13 mouse cellular contexts compared by ENCODE assay signal in the genomic region with DNA sequence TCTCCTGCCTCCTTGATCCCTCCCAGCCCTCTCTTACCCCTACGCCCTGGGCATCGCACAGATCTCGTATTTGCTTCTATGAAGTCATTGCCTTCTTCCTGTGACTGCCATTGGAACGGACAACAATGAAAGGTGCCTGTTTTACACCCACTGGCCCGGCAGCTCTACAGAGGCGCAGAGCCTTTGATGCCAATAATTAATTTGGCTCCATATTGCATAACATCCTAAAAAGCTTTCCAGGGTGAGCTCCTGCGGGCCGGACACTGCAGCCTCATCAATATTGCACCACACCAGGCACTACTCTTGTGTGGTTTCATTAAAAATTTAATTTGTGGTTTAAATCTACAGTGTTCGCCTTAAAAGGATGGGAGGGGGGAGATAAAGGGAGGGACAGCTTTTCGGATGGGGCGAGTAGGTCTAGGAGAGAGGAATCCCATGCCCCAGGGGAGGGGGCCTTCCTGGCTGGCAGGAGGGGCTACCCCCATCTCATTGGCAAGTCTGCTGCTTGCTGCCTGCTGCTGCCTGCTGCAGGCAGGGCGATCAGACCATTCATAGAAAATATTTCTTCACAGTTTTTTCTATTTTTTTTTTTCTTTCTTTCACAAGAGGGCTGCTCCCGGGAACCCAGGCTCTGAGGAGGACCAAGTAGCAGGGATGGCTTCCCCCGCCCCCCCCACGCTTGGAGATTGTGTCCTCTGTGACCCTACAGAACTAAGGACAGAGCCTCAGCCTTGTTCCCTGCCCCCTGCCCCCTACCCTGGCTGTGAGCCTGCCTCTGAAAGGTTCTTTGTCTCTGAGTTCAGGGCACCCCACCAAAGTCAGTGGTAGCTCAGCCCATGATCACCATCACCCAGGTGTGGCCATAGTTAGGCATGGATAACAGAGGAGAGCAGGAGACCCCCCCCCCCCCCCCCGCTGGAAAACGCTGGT. TPM values are rescaled to one million over a fixed set of nuclear protein-coding genes. Genes with fewer than 3 reads are reported as not detected.
DNase-seq lines count a peak whose midpoint lies in the region; ATAC-seq and TF ChIP-seq lines count a peak whose summit lies in the region.
"Had no signal": no experiment of that assay in that cellular context is flagged by ENCODE, and none has a peak within 500 bp of the region (broad histone marks: within the 10 kb centered on the region; RNA-seq: fewer than 3 reads in every experiment).

No protein-coding gene starts in this region.

- no peak for TF ChIP-seq POLR2A in liver, adult 2 months (IDR thresholded peaks at IDR 0.05; ENCODE audit: extremely low read depth, insufficient read depth, low read length)

- no peaks in the 10 kb centered on the region for H3K36me3 ChIP-seq in liver, adult 2 months (ENCODE audit: control insufficient read depth, insufficient read depth, low read length)
- no peaks in the 10 kb centered on the region for H3K36me3 ChIP-seq in liver, postnatal 0 days (replicated peaks; ENCODE audit: insufficient read depth, low read length)
- H3K36me3 ChIP-seq in forebrain, embryonic 12.5 days (replicated peaks) = no peaks in the 10 kb centered on the region
- H3K36me3 ChIP-seq in limb, embryonic 11.5 days (ENCODE audit: control insufficient read depth, insufficient read depth, low read length) = no peaks in the 10 kb centered on the region
- H3K36me3 ChIP-seq in neural tube, embryonic 15.5 days = no peaks in the 10 kb centered on the region
- H3K36me3 ChIP-seq: embryonic facial prominence, embryonic 15.5 days had no signal

- H3K4me1 ChIP-seq in liver, adult 2 months (ENCODE audit: control insufficient read depth, insufficient read depth, low read length) = peaks cover 11% of the 10 kb centered on the region
- no peaks in the 10 kb centered on the region for H3K4me1 ChIP-seq in liver, postnatal 0 days (ENCODE audit: insufficient read depth)
- peaks cover 40% of the 10 kb centered on the region for H3K4me1 ChIP-seq in forebrain, embryonic 12.5 days
- peaks cover 17% of the 10 kb centered on the region for H3K4me1 ChIP-seq in limb, embryonic 11.5 days (ENCODE audit: control insufficient read depth, insufficient read depth, low read length)
- peaks cover 46% of the 10 kb centered on the region for H3K4me1 ChIP-seq in neural tube, embryonic 15.5 days

- H3K4me3 ChIP-seq in liver, adult 2 months (ENCODE audit: insufficient read depth, low read depth, low read length) = no peak overlapping the region
- no peak overlapping the region for H3K4me3 ChIP-seq in liver, postnatal 0 days (ENCODE audit: low read depth, low read length)
- no peak overlapping the region for H3K4me3 ChIP-seq in forebrain, embryonic 12.5 days (replicated peaks)
- peak overlapping the region; percentile 8 for H3K4me3 ChIP-seq in limb, embryonic 11.5 days (ENCODE audit: low read depth, low read length)
- H3K4me3 ChIP-seq in neural tube, embryonic 15.5 days (replicated peaks) = no peak overlapping the region
- H3K4me3 ChIP-seq: embryonic facial prominence, embryonic 15.5 days had no signal

- H3K27ac ChIP-seq in liver, adult 2 months (replicated peaks; ENCODE audit: insufficient read depth, low read depth, low read length) = no peak overlapping the region
- no peak overlapping the region for H3K27ac ChIP-seq in liver, postnatal 0 days (ENCODE audit: low read depth)
- peak overlapping the region; percentile 90 for H3K27ac ChIP-seq in forebrain, embryonic 12.5 days
- H3K27ac ChIP-seq in limb, embryonic 11.5 days (replicated peaks; ENCODE audit: low read depth, low read length) = peak overlapping the region; percentile 62
- peak overlapping the region; percentile 81 for H3K27ac ChIP-seq in neural tube, embryonic 15.5 days (replicated peaks)
- H3K27ac ChIP-seq: embryonic facial prominence, embryonic 15.5 days had no signal

- H3K79me2 ChIP-seq in liver, adult 2 months (ENCODE audit: control insufficient read depth, insufficient read depth, low read length) = no peaks in the 10 kb centered on the region

- no peak for ATAC-seq in liver, postnatal 0 days
- peak; percentile 64 for ATAC-seq in forebrain, embryonic 12.5 days (ENCODE audit: low FRiP score)
- ATAC-seq in limb, embryonic 11.5 days (ENCODE audit: insufficient number of reproducible peaks, low FRiP score, low TSS enrichment, low read depth) = peak; percentile 56
- ATAC-seq in neural tube, embryonic 15.5 days (ENCODE audit: low FRiP score) = peak; percentile 54; the same call in 1 of the 2 replicates
- ATAC-seq: intestine, postnatal 0 days had no signal

- no peak overlapping the region for H3K4me2 ChIP-seq in liver, postnatal 0 days (ENCODE audit: low read depth, low read length)
- H3K4me2 ChIP-seq in forebrain, embryonic 12.5 days = peak overlapping the region; percentile 36
- H3K4me2 ChIP-seq in limb, embryonic 11.5 days (ENCODE audit: low read depth, severe bottlenecking) = peak overlapping the region; percentile 33; the same call in 1 of the 2 replicates
- H3K4me2 ChIP-seq in neural tube, embryonic 15.5 days = peak overlapping the region; percentile 11
- H3K4me2 ChIP-seq: embryonic facial prominence, embryonic 15.5 days had no signal

- TF ChIP-seq CTCF in liver, adult 2 months (IDR thresholded peaks at IDR 0.05; ENCODE audit: low read depth, low read length) = no peak
- no peak for TF ChIP-seq CTCF in liver, postnatal 0 days (IDR thresholded peaks at IDR 0.05; ENCODE audit: low read depth)

- 22% methylated on average over 17 of the region's 17 CpGs for WGBS in liver, adult 2 months
- 37% methylated on average over 16 of the region's 17 CpGs for WGBS in liver, postnatal 0 days (ENCODE audit: insufficient replicate concordance)
- 12% methylated on average over 17 of the region's 17 CpGs for WGBS in forebrain, embryonic 12.5 days
- WGBS in limb, embryonic 11.5 days = 33% methylated on average over 15 of the region's 17 CpGs
- 13% methylated on average over 17 of the region's 17 CpGs for WGBS in neural tube, embryonic 15.5 days

- H3K9me3 ChIP-seq in liver, postnatal 0 days (ENCODE audit: low read length) = no peaks in the 10 kb centered on the region
- no peaks in the 10 kb centered on the region for H3K9me3 ChIP-seq in forebrain, embryonic 12.5 days
- H3K9me3 ChIP-seq in limb, embryonic 11.5 days (ENCODE audit: control insufficient read depth, low read length) = no peaks in the 10 kb centered on the region
- H3K9me3 ChIP-seq in neural tube, embryonic 15.5 days (replicated peaks) = no peaks in the 10 kb centered on the region
- H3K9me3 ChIP-seq: embryonic facial prominence, embryonic 15.5 days had no signal

- H3K27me3 ChIP-seq in liver, adult 2 months (ENCODE audit: control insufficient read depth, insufficient read depth, low read length) = no peaks in the 10 kb centered on the region
- 0 out of 2 replicates have a peak, but pooled peaks cover 10% of the 10 kb centered on the region for H3K27me3 ChIP-seq in liver, postnatal 0 days (ENCODE audit: insufficient read depth, low read length)
- H3K27me3 ChIP-seq in forebrain, embryonic 12.5 days = peaks cover 28% of the 10 kb centered on the region
- 0 out of 2 replicates have a peak, but pooled peaks cover 6% of the 10 kb centered on the region for H3K27me3 ChIP-seq in limb, embryonic 11.5 days (ENCODE audit: control insufficient read depth, insufficient read depth, low read length)
- no peaks in the 10 kb centered on the region for H3K27me3 ChIP-seq in neural tube, embryonic 15.5 days (replicated peaks)

- no peak for TF ChIP-seq EP300 in liver, postnatal 0 days (IDR thresholded peaks at IDR 0.05; ENCODE audit: low read depth)

- H3K9ac ChIP-seq in liver, adult 2 months (ENCODE audit: low read depth, low read length) = no peak overlapping the region
- no peak overlapping the region for H3K9ac ChIP-seq in liver, postnatal 0 days (replicated peaks)
- H3K9ac ChIP-seq in forebrain, embryonic 12.5 days = peak overlapping the region; percentile 38
- H3K9ac ChIP-seq in limb, embryonic 11.5 days (ENCODE audit: low read length) = peak overlapping the region; percentile 30
- H3K9ac ChIP-seq in neural tube, embryonic 15.5 days (replicated peaks) = peak overlapping the region; percentile 28; the same call in 1 of the 2 replicates
- H3K9ac ChIP-seq: embryonic facial prominence, embryonic 15.5 days had no signal

- DNase-seq in liver, adult 2 months (ENCODE audit: extremely low read depth, low read depth, low spot score) = peak; percentile 76
- no peak for DNase-seq in liver, postnatal 0 days
- DNase-seq in limb, embryonic 11.5 days (ENCODE audit: low spot score) = peak; percentile 45
- DNase-seq in frontal cortex, postnatal 25 days (ENCODE audit: low spot score in 2 of 2) = no peak
- DNase-seq in left cerebral cortex, adult 9 months (ENCODE audit: low spot score in 2 of 2) = no peak
- DNase-seq in urinary bladder, postnatal 4 days (ENCODE audit: low spot score in 2 of 2) = no peak
- DNase-seq: heart, adult 11 months; lung, adult 2 months; thymus, adult 18-20 months had no signal

RNA-seq across cellular contexts. Expression of gene Nptx1, which starts 10.7 kb away (rescaled TPM):
- total RNA-seq in liver, adult 2 months (2014; rRNA removed) = 0.07 and 0.09 TPM in 2 replicates
- 0.09 and 0.15 TPM in 2 replicates for polyA plus RNA-seq in liver, adult 2 months (2012; rRNA removed)
- 0.04 TPM in 1 of 2 replicates, not detected in the other for polyA plus RNA-seq in liver, postnatal 0 days (2015; fragmentation: Nextera tagmentation; extraction: Ambion mirVana)
- polyA plus RNA-seq in forebrain, embryonic 12.5 days (2016; fragmentation: Nextera tagmentation; extraction: Ambion mirVana) = 4.0 and 4.8 TPM in 2 replicates
- 0.29 and 0.60 TPM in 2 replicates for polyA plus RNA-seq in limb, embryonic 11.5 days (2014; fragmentation: Nextera tagmentation; extraction: Ambion mirVana)
- polyA plus RNA-seq in neural tube, embryonic 15.5 days (2015; fragmentation: Nextera tagmentation; extraction: Ambion mirVana) = 26.0 and 28.3 TPM in 2 replicates

RNA-seq across cellular contexts. Expression of gene Rptor, which starts 44.5 kb away (rescaled TPM):
- total RNA-seq in liver, adult 2 months (2014; rRNA removed) = 11.2 and 17.7 TPM in 2 replicates
- polyA plus RNA-seq in liver, adult 2 months (2012; rRNA removed) = 18.4 and 18.6 TPM in 2 replicates
- polyA plus RNA-seq in liver, postnatal 0 days (2015; fragmentation: Nextera tagmentation; extraction: Ambion mirVana) = 3.1 TPM in 2 replicates
- polyA plus RNA-seq in forebrain, embryonic 12.5 days (2016; fragmentation: Nextera tagmentation; extraction: Ambion mirVana) = 15.8 and 16.1 TPM in 2 replicates
- polyA plus RNA-seq in limb, embryonic 11.5 days (2014; fragmentation: Nextera tagmentation; extraction: Ambion mirVana) = 13.8 and 16.2 TPM in 2 replicates
- 10.4 and 11.7 TPM in 2 replicates for polyA plus RNA-seq in neural tube, embryonic 15.5 days (2015; fragmentation: Nextera tagmentation; extraction: Ambion mirVana)

Comparison
In these comparisons a context has a peak if more than half of its experiments do, and no peak if none do; other contexts are left out.
1. DNase-seq: peak in liver, adult 2 months (single experiment) and limb, embryonic 11.5 days (single experiment); none in liver, postnatal 0 days (single experiment), frontal cortex, postnatal 25 days (0 of 2), left cerebral cortex, adult 9 months (0 of 2) and urinary bladder, postnatal 4 days (0 of 2).
2. H3K27ac ChIP-seq: peak in forebrain, embryonic 12.5 days (single experiment), limb, embryonic 11.5 days (single experiment) and neural tube, embryonic 15.5 days (single experiment); none in liver, adult 2 months (single experiment) and liver, postnatal 0 days (single experiment).
3. H3K9ac ChIP-seq: peak in forebrain, embryonic 12.5 days (single experiment), limb, embryonic 11.5 days (single experiment) and neural tube, embryonic 15.5 days (single experiment); none in liver, adult 2 months (single experiment) and liver, postnatal 0 days (single experiment).